Mouse (Mus musculus): ENCODE data around the gene Myoz2. TPM values are rescaled to one million over a fixed set of nuclear protein-coding genes. Genes with fewer than 3 reads are reported as not detected.

The Myoz2 gene
- total RNA-seq, 4 experiments from 2014 or later, result 0.96 to 1.7 (median 1.3) TPM; not detected in 1

DNA sequence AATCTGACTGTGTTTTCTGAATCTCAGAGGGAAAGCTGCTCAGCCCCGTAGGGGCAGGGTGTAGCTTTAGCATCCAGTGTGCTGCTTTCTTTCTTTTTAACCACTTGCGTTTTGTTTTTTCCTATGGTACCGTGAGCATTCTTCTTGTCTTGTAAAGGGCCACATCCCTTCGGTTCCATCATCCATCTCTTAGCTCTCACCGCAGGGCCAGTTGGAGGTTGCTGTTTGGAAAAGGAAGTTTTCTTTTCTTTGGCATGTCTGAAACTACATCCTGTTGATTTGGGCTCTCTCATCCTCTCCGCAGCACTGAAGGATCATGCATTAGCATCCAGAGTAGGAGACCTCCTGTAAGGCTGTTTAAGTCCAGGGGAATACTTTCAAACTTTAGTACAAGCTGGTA, 25.4 kb downstream of the Myoz2 start:
- no peak for DNase-seq (ENCODE audit: low spot score in 2 of 2)

DNA sequence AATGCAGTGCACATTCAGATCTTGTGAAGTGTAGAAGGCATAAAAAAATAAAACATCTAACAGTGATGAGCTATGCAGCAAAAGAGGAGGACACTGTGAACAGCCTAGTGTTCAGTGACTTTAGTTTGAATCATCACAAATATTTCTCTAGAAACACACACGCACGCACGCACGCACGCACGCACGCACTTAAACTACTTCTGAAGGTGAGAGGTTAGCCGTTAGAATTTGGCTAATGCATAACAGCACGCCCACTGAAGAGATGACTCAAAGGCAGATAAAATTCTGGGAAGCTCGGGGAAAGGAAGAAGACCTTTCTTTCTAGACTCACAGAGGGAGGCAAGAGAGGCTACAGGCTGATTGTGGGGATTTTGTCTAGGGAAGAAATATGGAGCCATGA, 27.4 kb downstream of the Myoz2 start:
- no peak for DNase-seq (ENCODE audit: low spot score in 2 of 2)

DNA sequence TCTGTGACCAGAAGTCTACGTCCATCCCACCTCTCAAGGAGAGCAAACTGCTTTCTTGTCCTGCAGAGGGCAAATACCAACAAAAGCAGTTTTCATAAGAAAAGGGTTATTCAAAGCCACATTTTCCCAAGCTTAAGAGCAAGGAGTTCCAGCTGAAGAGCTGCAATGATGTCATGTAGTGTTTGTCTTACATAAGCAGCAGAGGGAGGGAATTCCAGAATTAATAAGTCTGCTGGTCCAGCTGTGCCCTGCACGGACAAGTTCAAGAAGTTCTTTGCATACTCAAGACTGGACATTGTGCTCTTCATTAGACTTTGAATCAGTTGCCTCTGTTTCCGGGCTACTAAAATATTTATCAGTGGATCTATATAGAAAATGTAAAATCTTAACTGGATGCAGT, 33.8 kb downstream of the Myoz2 start:
- no peak for DNase-seq (ENCODE audit: low spot score in 2 of 2)

- DNase-seq (ENCODE audit: low spot score in 2 of 2), result no peak
Measured at GRCm38 (mm10) chr3:122998511-122998910, 36.3 kb downstream of the Myoz2 start.

DNA sequence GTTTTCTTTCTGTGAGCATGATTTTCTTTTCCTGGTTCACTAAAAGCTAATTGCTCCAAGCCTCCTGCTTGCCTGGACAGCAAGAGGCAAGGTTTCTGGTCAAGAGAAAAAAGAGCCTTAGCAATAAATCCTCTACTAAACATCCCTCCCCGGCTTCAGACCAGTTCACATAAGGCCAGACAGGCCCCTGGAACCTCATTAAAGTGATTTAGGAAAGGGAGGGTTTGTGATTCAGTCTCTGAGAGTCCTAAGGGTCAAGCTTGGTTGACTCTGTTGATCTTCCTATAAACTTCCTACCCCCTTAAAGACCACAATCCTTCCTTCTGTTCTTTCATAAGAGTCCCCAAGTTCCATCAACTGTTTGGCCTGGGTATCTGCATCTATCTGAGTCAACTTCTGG, 37.8 kb downstream of the Myoz2 start:
- DNase-seq (ENCODE audit: low spot score in 2 of 2), result no peak

DNA sequence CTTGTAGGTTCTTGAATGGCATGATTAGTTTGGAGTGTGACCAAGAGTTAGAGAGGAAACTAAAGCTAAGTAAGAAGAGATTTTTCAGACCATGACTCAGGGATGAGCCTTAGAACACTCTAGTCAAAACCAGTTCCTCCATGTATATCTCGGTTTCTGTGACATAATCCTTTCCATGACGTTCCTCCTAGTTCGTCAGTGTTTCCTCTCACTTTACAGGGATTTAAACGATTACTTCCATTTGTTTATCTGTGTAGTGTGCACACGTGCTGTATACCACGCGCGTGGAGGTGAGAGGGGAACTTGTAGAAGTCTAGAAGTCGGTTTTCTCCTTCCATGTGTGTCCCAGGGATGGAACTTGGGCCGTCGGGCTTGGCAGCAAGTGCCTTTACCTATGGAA, 47.9 kb downstream of the Myoz2 start:
- no peak for DNase-seq (ENCODE audit: low spot score in 2 of 2)

DNA sequence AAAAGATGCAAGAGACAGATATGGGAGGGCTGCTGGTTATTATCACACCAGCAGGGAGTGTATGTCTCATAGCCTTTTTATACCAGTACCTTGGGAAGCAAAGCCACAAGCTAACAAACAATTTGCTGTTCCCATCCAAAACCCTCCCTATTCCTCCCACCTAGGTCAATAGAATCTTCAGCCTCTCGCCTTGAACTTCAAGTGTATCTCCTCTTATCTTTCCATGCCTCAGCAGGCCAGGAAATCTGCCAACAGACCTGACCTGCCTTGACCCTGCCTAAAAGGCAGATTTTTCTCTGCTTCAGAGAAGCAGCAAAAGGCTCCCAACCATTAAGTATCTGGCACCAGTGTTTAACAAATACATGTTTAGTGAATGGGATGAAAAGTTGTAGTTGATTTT, 48.4 kb downstream of the Myoz2 start:
- DNase-seq (ENCODE audit: low spot score in 2 of 2), result no peak

GRCm38 (mm10) chr3:122985183-122985944, 49.5 kb downstream of the Myoz2 start:
- DNase-seq (ENCODE audit: low spot score in 2 of 2), result no peak

DNA sequence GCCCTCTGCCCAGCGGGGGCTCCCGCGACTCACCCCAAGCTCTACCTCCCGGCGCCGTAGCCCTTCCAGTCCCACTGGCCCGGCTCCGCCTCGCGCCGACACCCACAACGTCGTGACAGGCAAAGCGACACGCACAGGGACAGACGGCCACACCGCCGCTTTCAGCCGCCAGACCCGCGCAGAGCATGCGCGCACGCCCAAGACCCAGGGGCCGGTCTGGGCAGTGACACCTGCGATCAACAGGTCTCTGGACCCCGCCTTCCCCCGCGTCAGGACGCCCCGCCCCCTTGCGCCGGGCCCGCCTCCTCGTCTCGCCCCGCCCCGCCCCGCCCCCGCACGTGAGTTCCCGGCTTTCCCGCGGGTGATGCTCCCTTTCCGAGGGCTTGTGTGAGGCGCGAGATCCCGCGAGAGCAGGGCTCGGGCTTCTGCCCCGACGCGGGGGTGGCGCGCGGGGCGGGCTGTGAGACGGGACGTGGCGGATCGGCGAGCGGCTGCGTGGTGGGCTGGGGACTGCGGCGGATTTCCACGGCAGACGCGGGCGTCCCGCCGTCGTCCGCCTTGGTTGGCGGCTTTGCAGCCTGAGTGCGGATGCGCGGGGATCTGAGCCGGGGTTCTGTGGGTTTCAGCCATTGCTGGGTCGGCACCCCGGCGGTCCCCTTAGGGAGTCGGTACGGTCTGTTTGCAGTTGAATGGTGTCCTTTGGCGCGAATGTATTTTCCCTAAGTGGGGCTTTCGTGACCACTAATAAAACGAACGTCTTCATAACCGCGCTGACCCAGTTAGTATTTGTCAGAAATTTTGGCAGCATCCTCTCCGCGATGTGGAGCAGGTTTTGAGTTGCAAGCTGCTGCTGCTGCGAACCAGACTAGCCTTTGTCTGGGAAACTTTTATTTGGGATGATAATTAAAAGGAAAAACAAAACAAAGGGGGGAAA, 50.3 kb downstream of the Myoz2 start, which contains the start of gene Usp53:
Gene Usp53 (minus strand): TSS at position 262 of the 934 bp plus-strand sequence.
- peak; percentile 92 to 93 for DNase-seq (ENCODE audit: low spot score in 2 of 2)

- DNase-seq (ENCODE audit: low spot score in 2 of 2), result peak in 1 of 2 experiments; percentile 44
Measured at GRCm38 (mm10) chr3:122983849-122984248, 51.0 kb downstream of the Myoz2 start.

- no peak for DNase-seq (ENCODE audit: low spot score in 2 of 2)
Measured at GRCm38 (mm10) chr3:122975964-122976363, 58.9 kb downstream of the Myoz2 start.

DNA sequence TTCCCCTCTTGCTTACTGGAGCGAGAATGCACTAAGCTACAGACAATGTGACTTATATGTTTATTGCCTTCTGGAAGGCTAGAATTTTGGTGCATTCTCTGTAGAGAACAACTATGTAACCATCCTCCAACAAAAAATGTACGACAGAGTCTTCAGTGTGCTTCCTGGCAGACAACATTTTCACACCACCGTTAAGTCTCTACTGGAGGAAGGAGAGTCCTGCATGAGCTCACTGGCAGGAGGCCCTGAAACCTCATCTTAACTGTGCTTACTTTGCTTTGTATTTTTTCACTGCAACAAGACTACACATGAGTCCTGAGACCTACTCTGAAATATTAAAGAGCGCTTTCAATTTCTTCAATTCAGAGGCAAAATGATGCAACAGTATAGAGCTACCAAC, 59.5 kb downstream of the Myoz2 start:
- DNase-seq (ENCODE audit: low spot score in 2 of 2), result no peak

DNA sequence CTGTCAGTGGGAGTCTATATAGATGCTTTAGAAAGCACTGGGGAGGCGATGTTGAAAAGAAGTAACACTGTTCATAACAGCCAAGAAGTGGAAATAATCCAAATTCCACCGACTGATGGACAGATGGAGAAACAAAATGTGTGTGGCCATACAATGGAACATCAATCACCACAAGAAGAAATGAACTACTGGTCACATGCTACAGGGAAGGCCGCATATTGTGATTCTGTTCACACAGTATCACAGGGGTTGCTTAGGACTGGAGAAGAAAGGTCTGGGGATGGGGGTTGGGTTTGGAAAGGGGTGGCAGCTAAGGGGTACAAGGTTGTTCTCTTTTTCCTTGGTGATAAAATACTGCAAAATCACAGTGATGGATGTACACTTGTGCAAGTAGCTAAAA, 60.0 kb downstream of the Myoz2 start:
- no peak for DNase-seq (ENCODE audit: low spot score in 2 of 2)

DNA sequence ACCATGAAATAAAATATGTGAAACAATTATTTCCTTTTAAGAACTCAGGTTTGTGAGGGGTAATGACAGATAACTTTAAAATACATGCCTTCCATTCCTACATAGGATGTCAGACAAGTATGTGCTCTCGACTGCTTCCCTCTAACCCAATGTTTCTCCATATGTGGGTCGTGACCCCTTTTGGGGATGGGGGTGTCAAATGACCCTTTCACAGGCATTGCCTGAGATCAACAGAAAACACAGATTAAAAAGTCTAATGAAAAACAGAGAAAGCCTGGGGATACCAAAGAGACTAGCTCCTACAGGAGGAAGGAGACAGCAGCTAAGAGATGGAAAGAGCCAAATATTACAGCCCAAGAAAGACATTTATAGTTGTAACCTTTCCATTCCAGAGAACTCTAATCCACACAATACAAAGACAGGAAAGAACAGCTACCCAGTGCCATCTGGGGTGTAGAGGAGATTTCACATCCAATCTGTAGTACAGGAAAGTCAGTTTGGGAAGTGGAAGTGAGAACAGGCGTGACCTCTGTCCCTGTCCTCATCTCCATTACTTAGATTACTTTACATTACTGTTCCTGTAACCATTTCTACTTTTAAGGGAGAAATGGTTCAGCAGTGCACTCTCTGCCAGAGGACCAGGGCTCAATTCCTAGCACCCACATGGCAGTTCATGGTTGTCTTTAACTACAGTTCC, 62.5 kb downstream of the Myoz2 start:
- DNase-seq (ENCODE audit: low spot score in 2 of 2), result no peak

DNA sequence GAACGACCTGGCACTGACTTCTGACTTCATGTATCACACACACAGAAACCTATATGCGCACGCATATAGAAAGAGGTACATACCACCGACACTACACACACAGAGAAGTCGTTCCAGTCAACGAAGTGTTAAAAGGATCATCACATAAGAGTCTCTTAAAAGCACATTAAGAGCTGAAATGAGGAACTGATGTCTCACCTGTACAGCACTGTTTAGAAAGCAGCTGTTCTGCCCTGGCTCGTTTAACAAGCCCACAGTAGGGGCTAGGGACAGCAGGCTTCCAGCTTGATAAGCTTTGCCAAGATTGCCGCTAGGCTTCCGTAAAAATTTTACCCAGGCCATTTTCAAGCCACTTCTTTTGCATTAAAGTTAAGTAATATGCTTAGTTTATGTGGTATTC, 66.4 kb downstream of the Myoz2 start:
- no peak for DNase-seq (ENCODE audit: low spot score in 2 of 2)

GRCm38 (mm10) chr3:122964301-122964700, 70.5 kb downstream of the Myoz2 start:
- DNase-seq (ENCODE audit: low spot score in 2 of 2), result no peak

Small RNA genes lying within 50 kb of the gene (microRNA-seq; reads per million reads assigned to microRNA genes)
- 0 reads per million in 2 experiments for gene Gm22066

Other genes starting within 250 kb of the Myoz2 start
- not detected for gene Fabp2, start 139.9 kb downstream of the Myoz2 start, total RNA-seq (2022)
- gene Gm10959, start 115.7 kb downstream of the Myoz2 start, total RNA-seq (2022), result not detected
- gene 1810037I17Rik, start 110.8 kb downstream of the Myoz2 start, total RNA-seq (2022), result 10 to 100 TPM; 43.3 to 54.4 (median 47.0) TPM
- 10 to 100 TPM; 25.9 to 36.7 (median 29.5) TPM for gene Usp53, start 50.5 kb downstream of the Myoz2 start, total RNA-seq (2022)
- 1 to 10 TPM; 4.5 to 6.0 (median 5.7) TPM for gene Synpo2, start 201.1 kb upstream of the Myoz2 start, total RNA-seq (2022)
- 10 to 100 TPM; 21.0 to 29.2 (median 27.2) TPM for gene Sec24d, start 232.4 kb upstream of the Myoz2 start, total RNA-seq (2022)